Mouse (Mus musculus) heart, embryonic 13.5 days (tissue): ENCODE data around the gene Phb. TPM values are rescaled to one million over a fixed set of nuclear protein-coding genes. Genes with fewer than 3 reads are reported as not detected.
"Not testable (repeated sequence)": the region's sequence is repeated elsewhere in the genome, so short reads cannot be mapped to it uniquely, and the experiment has no call there.

Source experiments
- ATAC-seq: fragments of 200-750 bp; cut with Nextera tagmentation; 2 replicates; pipeline ENCODE4 v1.8.0; 2017; ENCODE audit warnings: moderate TSS enrichment; ENCODE audit not compliant: insufficient number of reproducible peaks, low FRiP score, low TSS enrichment; ENCODE audit errors: extremely low read depth
- H3K27ac ChIP-seq: fragments of 300-500 bp; sonication (generic); replicated peaks from 2 replicates; pipeline ENCODE4 v1.5.1; 2015; ENCODE audit warnings: moderate library complexity, mild to moderate bottlenecking, inconsistent platforms
- H3K27me3 ChIP-seq: fragments of 300-500 bp; sonication (generic); replicated peaks from 2 replicates; pipeline ENCODE4 v1.6.1; 2015; ENCODE audit warnings: mild to moderate bottlenecking, inconsistent platforms
- H3K36me3 ChIP-seq: fragments of 300-500 bp; sonication (generic); 2 replicates; pipeline ENCODE4 v1.6.1; 2015; ENCODE audit warnings: mild to moderate bottlenecking, inconsistent platforms
- H3K4me1 ChIP-seq: fragments of 300-500 bp; sonication (generic); 2 replicates; pipeline ENCODE4 v1.6.1; 2015; ENCODE audit warnings: inconsistent platforms
- H3K4me2 ChIP-seq: fragments of 300-500 bp; sonication (generic); 2 replicates; pipeline ENCODE4 v1.6.1; 2015; ENCODE audit warnings: inconsistent platforms, mild to moderate bottlenecking, moderate library complexity
- H3K4me3 ChIP-seq: fragments of 300-500 bp; sonication (generic); 2 replicates; pipeline ENCODE4 v1.5.1; 2015; ENCODE audit warnings: moderate library complexity, mild to moderate bottlenecking, inconsistent platforms
- H3K9ac ChIP-seq: fragments of 300-500 bp; sonication (generic); 2 replicates; pipeline ENCODE4 v1.6.1; 2015; ENCODE audit warnings: inconsistent platforms, mild to moderate bottlenecking, moderate library complexity
- H3K9me3 ChIP-seq: fragments of 300-500 bp; sonication (generic); 2 replicates; pipeline ENCODE4 v1.6.1; 2016; ENCODE audit warnings: inconsistent platforms
- WGBS: fragments of 180-500 bp; shearing (Covaris S2); methylation state at CpG from one replicate; pipeline ENCODE4 v1.1.7; 2015; ENCODE audit warnings: mixed read lengths; 5-methylcytosine and 5-hydroxymethylcytosine counted together
- polyA plus RNA-seq: library from polyadenylated mRNA; unstranded; fragments of >200 nt; fragmentation: Nextera tagmentation; extraction: Ambion mirVana; gene quantifications from 2 replicates; pipeline ENCODE4 v1.2.1, GENCODE M21; 2015

Phb gene
- polyA plus RNA-seq, 1 experiment from 2014 or later, result 241 TPM

GRCm38 (mm10) chr11:95650981-95651380 lies 15.8 kb upstream of the Phb start:
- H3K9ac ChIP-seq, result no peak overlapping the region
- no peaks in the 10 kb centered on the region for H3K9me3 ChIP-seq
- no peak overlapping the region for H3K27ac ChIP-seq
- H3K27me3 ChIP-seq, result peaks cover 69% of the 10 kb centered on the region
- WGBS, result 57% methylated on average over 9 of the region's 9 CpGs
- H3K36me3 ChIP-seq, result no peaks in the 10 kb centered on the region
- ATAC-seq, result no peak
- H3K4me1 ChIP-seq, result peaks cover 22% of the 10 kb centered on the region
- no peak overlapping the region for H3K4me2 ChIP-seq
- H3K4me3 ChIP-seq, result no peak overlapping the region

GRCm38 (mm10) chr11:95657449-95657848 lies 9.3 kb upstream of the Phb start:
- Histone ChIP-seq H3K27ac (no peak overlapping the region), H3K4me1 (no peaks in the 10 kb centered on the region), H3K9me3 (no peaks in the 10 kb centered on the region), H3K27me3 (peaks cover 15% of the 10 kb centered on the region), H3K9ac (no peak overlapping the region), H3K36me3 (no peaks in the 10 kb centered on the region), H3K4me3 (no peak overlapping the region), H3K4me2 (no peak overlapping the region)
- WGBS, result 64% methylated on average over 4 of the region's 4 CpGs
- no peak for ATAC-seq

GRCm38 (mm10) chr11:95667177-95667576 lies 420 bp downstream of the Phb start:
- Histone ChIP-seq H3K36me3 (peaks cover 44% of the 10 kb centered on the region), H3K9ac (peak overlapping the region; percentile 87), H3K4me2 (peak overlapping the region; percentile 82), H3K27ac (peak overlapping the region; percentile 83), H3K4me3 (peak overlapping the region; percentile 71), H3K4me1 (peaks cover 20% of the 10 kb centered on the region), H3K9me3 (no peaks in the 10 kb centered on the region), H3K27me3 (no peaks in the 10 kb centered on the region)
- ATAC-seq, result peak; percentile 8; the same call in 1 of the 2 replicates
- under 1% methylated on average over 11 of the region's 11 CpGs for WGBS

GRCm38 (mm10) chr11:95668086-95668485 lies 1.3 kb downstream of the Phb start:
- H3K9ac ChIP-seq, result peak overlapping the region; percentile 87; the same call in 1 of the 2 replicates
- WGBS, result 86% methylated on average over 7 of the region's 7 CpGs
- peak overlapping the region; percentile 71 for H3K4me3 ChIP-seq

GRCm38 (mm10) chr11:95675498-95675897 lies 8.7 kb downstream of the Phb start:
- Histone ChIP-seq H3K4me2 (no peak overlapping the region), H3K36me3 (peaks cover 95% of the 10 kb centered on the region), H3K27me3 (no peaks in the 10 kb centered on the region), H3K9ac (no peak overlapping the region), H3K27ac (0 out of 2 replicates have a peak overlapping the region, but pooled peaks have one; percentile 25), H3K9me3 (no peaks in the 10 kb centered on the region), H3K4me3 (no peak overlapping the region), H3K4me1 (peaks cover 9% of the 10 kb centered on the region)
- ATAC-seq, result no peak
- 89% methylated on average over 14 of the region's 14 CpGs for WGBS

More at GRCm38 (mm10) chr11:95668086-95668485, 1.3 kb downstream of the Phb start:
- H3K27ac ChIP-seq, ATAC-seq, H3K27me3 ChIP-seq, H3K9me3 ChIP-seq: not testable (repeated sequence)
- peak overlapping the region; percentile 82 for H3K4me2 ChIP-seq
- peaks cover 20% of the 10 kb centered on the region for H3K4me1 ChIP-seq
- peaks cover 53% of the 10 kb centered on the region for H3K36me3 ChIP-seq

GRCm38 (mm10) chr11:95676307-95676706 lies 9.6 kb downstream of the Phb start:
- Histone ChIP-seq H3K27ac (0 out of 2 replicates have a peak overlapping the region, but pooled peaks have one; percentile 25), H3K4me3 (no peak overlapping the region), H3K36me3 (peaks cover 95% of the 10 kb centered on the region), H3K27me3 (no peaks in the 10 kb centered on the region), H3K4me2 (no peak overlapping the region), H3K9ac (no peak overlapping the region), H3K9me3 (no peaks in the 10 kb centered on the region), H3K4me1 (peaks cover 12% of the 10 kb centered on the region)
- no peak for ATAC-seq
- WGBS, result 21% methylated on average over 6 of the region's 6 CpGs

GRCm38 (mm10) chr11:95677925-95678701 lies 11.4 kb downstream of the Phb start:
- Histone ChIP-seq H3K36me3 (peaks cover 82% of the 10 kb centered on the region), H3K27ac (no peak overlapping the region), H3K9me3 (no peaks in the 10 kb centered on the region), H3K4me1 (peaks cover 22% of the 10 kb centered on the region), H3K4me3 (no peak overlapping the region), H3K27me3 (no peaks in the 10 kb centered on the region), H3K9ac (no peak overlapping the region), H3K4me2 (no peak overlapping the region)
- ATAC-seq, result no peak
- 84% methylated on average over 14 of the region's 14 CpGs for WGBS

- Histone ChIP-seq H3K27ac (peak overlapping the region; percentile 46), H3K9me3 (no peaks in the 10 kb centered on the region)
- no peak for ATAC-seq
Measured at GRCm38 (mm10) chr11:95681995-95682601, 15.3 kb downstream of the Phb start.

GRCm38 (mm10) chr11:95682946-95683345 lies 16.2 kb downstream of the Phb start:
- H3K4me2 ChIP-seq, result no peak overlapping the region
- no peak overlapping the region for H3K4me3 ChIP-seq
- peaks cover 37% of the 10 kb centered on the region for H3K36me3 ChIP-seq
- H3K27me3 ChIP-seq, result no peaks in the 10 kb centered on the region
- no peak overlapping the region for H3K27ac ChIP-seq
- no peak for ATAC-seq
- H3K4me1 ChIP-seq, result peaks cover 13% of the 10 kb centered on the region
- 77% methylated on average over 3 of the region's 3 CpGs for WGBS
- no peaks in the 10 kb centered on the region for H3K9me3 ChIP-seq
- H3K9ac ChIP-seq, result no peak overlapping the region

More at GRCm38 (mm10) chr11:95681995-95682601, 15.3 kb downstream of the Phb start:
- Histone ChIP-seq H3K27me3 (no peaks in the 10 kb centered on the region), H3K9ac (peak overlapping the region; percentile 1; the same call in 1 of the 2 replicates), H3K4me3 (no peak overlapping the region), H3K4me1 (peaks cover 13% of the 10 kb centered on the region), H3K36me3 (peaks cover 46% of the 10 kb centered on the region), H3K4me2 (no peak overlapping the region)
- 37% methylated on average over 9 of the region's 9 CpGs for WGBS

GRCm38 (mm10) chr11:95686031-95686430 lies 19.3 kb downstream of the Phb start:
- H3K4me2 ChIP-seq, result no peak overlapping the region
- H3K36me3 ChIP-seq, result peaks cover 8% of the 10 kb centered on the region
- ATAC-seq, result no peak
- no peak overlapping the region for H3K27ac ChIP-seq
- no peaks in the 10 kb centered on the region for H3K9me3 ChIP-seq
- no peaks in the 10 kb centered on the region for H3K27me3 ChIP-seq
- no peak overlapping the region for H3K4me3 ChIP-seq
- H3K9ac ChIP-seq, result no peak overlapping the region
- peaks cover 27% of the 10 kb centered on the region for H3K4me1 ChIP-seq
- 1% methylated on average over 4 of the region's 4 CpGs for WGBS

GRCm38 (mm10) chr11:95687084-95687656 lies 20.4 kb downstream of the Phb start:
- Histone ChIP-seq H3K27ac (no peak overlapping the region), H3K4me3 (no peak overlapping the region), H3K36me3 (no peaks in the 10 kb centered on the region), H3K4me2 (no peak overlapping the region), H3K9ac (0 out of 2 replicates have a peak overlapping the region, but pooled peaks have one; percentile 19), H3K27me3 (no peaks in the 10 kb centered on the region), H3K4me1 (peaks cover 17% of the 10 kb centered on the region), H3K9me3 (no peaks in the 10 kb centered on the region)
- ATAC-seq, result no peak
- WGBS, result 38% methylated on average over 11 of the region's 11 CpGs
